ENCODE assay signal across 8 mouse cellular contexts in genomic region chr1:157412454-157413369, GRCm38 (mm10). TPM values are rescaled to one million over a fixed set of nuclear protein-coding genes. Genes with fewer than 3 reads are reported as not detected.
A peak's percentile ranks its signal among the peaks of the same experiment; 100 is the strongest.
DNase-seq lines count a peak whose midpoint lies in the region; ATAC-seq and TF ChIP-seq lines count a peak whose summit lies in the region.

Gene Rasal2 (minus strand): TSS chr1:157412595.

- H3K36me3 ChIP-seq in G1E (replicated peaks): no peaks in the 10 kb centered on the region
- H3K36me3 ChIP-seq in forebrain, embryonic 16.5 days (ENCODE audit: control insufficient read depth, insufficient read depth): no peaks in the 10 kb centered on the region
- no peaks in the 10 kb centered on the region for H3K36me3 ChIP-seq in lung, embryonic 14.5 days (ENCODE audit: insufficient read depth)
- H3K36me3 ChIP-seq in thymus, adult 2 months (ENCODE audit: control insufficient read depth, insufficient read depth, low read length): no peaks in the 10 kb centered on the region

- TF ChIP-seq POLR2A in olfactory bulb, adult 2 months (IDR thresholded peaks at IDR 0.05; ENCODE audit: insufficient read depth, low read depth, low read length): peak; percentile 40
- TF ChIP-seq POLR2A in thymus, adult 2 months (IDR thresholded peaks at IDR 0.05; ENCODE audit: control insufficient read depth, extremely low read depth, insufficient read depth, low read length, poor library complexity): no peak

- peak; percentile 56 for DNase-seq in G1E (ENCODE audit: low spot score)
- peak; percentile 96 to 97 for DNase-seq in cerebellum, adult 18-20 months
- DNase-seq in heart, postnatal 36 days: peak; percentile 96 to 97
- DNase-seq in layer of hippocampus, adult 2 months (ENCODE audit: low spot score in 2 of 2): peak; percentile 97
- DNase-seq in lung, embryonic 14.5 days: peak; percentile 99
- peak; percentile 87 for DNase-seq in thymus, adult 2 months

- peaks cover 14% of the 10 kb centered on the region for H3K9me3 ChIP-seq in G1E (replicated peaks)
- H3K9me3 ChIP-seq in forebrain, embryonic 16.5 days (ENCODE audit: control insufficient read depth, low read length): no peaks in the 10 kb centered on the region
- H3K9me3 ChIP-seq in lung, embryonic 14.5 days (ENCODE audit: low read depth, low read length): no peaks in the 10 kb centered on the region

- peak within 1 kb of the TSS; percentile 85 for H3K9ac ChIP-seq in forebrain, embryonic 16.5 days (replicated peaks; ENCODE audit: low read depth, low read length)
- peak within 1 kb of the TSS; percentile 75 for H3K9ac ChIP-seq in lung, embryonic 14.5 days

- peaks cover 22% of the 10 kb centered on the region for H3K4me1 ChIP-seq in G1E (ENCODE audit: insufficient read depth, low read depth, low read length)
- H3K4me1 ChIP-seq in forebrain, embryonic 16.5 days (replicated peaks; ENCODE audit: control insufficient read depth, insufficient read depth, low read length): peaks cover 14% of the 10 kb centered on the region
- H3K4me1 ChIP-seq in lung, embryonic 14.5 days (ENCODE audit: insufficient read depth): peaks cover 10% of the 10 kb centered on the region; the same call in 1 of the 2 replicates
- no peaks in the 10 kb centered on the region; the same call in 1 of the 2 replicates for H3K4me1 ChIP-seq in olfactory bulb, adult 2 months (ENCODE audit: control insufficient read depth, insufficient read depth, low read length)
- peaks cover 10% of the 10 kb centered on the region for H3K4me1 ChIP-seq in thymus, adult 2 months (replicated peaks; ENCODE audit: control insufficient read depth, insufficient read depth, low read length)

- intact Hi-C loops in heart, postnatal 36 days (cut with DNase I): loop anchor here (2.0 to 5.0 kb wide), 2 partner anchors 30 to 110 kb away; no protein-coding TSS in a partner anchor

- H3K4me2 ChIP-seq in forebrain, embryonic 16.5 days (ENCODE audit: low read length): peak within 1 kb of the TSS; percentile 70
- peak within 1 kb of the TSS; percentile 80 for H3K4me2 ChIP-seq in lung, embryonic 14.5 days

- ATAC-seq in G1E (ENCODE audit: extremely low read depth, insufficient number of reproducible peaks, low FRiP score, poor library complexity, severe bottlenecking): peak; percentile 75
- peak; percentile 99 for ATAC-seq in forebrain, embryonic 16.5 days
- peak; percentile 98 for ATAC-seq in lung, embryonic 14.5 days (ENCODE audit: insufficient read depth)

- WGBS in forebrain, embryonic 16.5 days: under 1% methylated on average over 62 of the region's 62 CpGs
- under 1% methylated on average over 62 of the region's 62 CpGs for WGBS in lung, embryonic 14.5 days
- under 1% methylated on average over 62 of the region's 62 CpGs for WGBS in olfactory bulb, adult 2 months
- WGBS in thymus, adult 2 months: 2% methylated on average over 62 of the region's 62 CpGs

- peak within 1 kb of the TSS; percentile 83 for H3K4me3 ChIP-seq in G1E (ENCODE audit: low read depth, low read length)
- peak within 1 kb of the TSS; percentile 94 for H3K4me3 ChIP-seq in forebrain, embryonic 16.5 days (replicated peaks; ENCODE audit: low read length)
- peak within 1 kb of the TSS; percentile 66 for H3K4me3 ChIP-seq in layer of hippocampus, adult 2 months
- peak within 1 kb of the TSS; percentile 91 for H3K4me3 ChIP-seq in lung, embryonic 14.5 days (ENCODE audit: low read depth, low read length)
- peak within 1 kb of the TSS; percentile 99 for H3K4me3 ChIP-seq in olfactory bulb, adult 2 months (ENCODE audit: insufficient read depth, low read depth, low read length)
- peak within 1 kb of the TSS; percentile 74 for H3K4me3 ChIP-seq in thymus, adult 2 months (ENCODE audit: control insufficient read depth, insufficient read depth, low read length)

- H3K27ac ChIP-seq in forebrain, embryonic 16.5 days (ENCODE audit: low read length): peak within 1 kb of the TSS; percentile 94
- H3K27ac ChIP-seq in layer of hippocampus, adult 2 months: peak within 1 kb of the TSS; percentile 96
- peak within 1 kb of the TSS; percentile 96 for H3K27ac ChIP-seq in lung, embryonic 14.5 days (ENCODE audit: low read depth)
- peak within 1 kb of the TSS; percentile 71 for H3K27ac ChIP-seq in olfactory bulb, adult 2 months (ENCODE audit: insufficient read depth, low read depth, low read length)
- no peak within 1 kb of the TSS for H3K27ac ChIP-seq in thymus, adult 2 months (ENCODE audit: control insufficient read depth, insufficient read depth, low read length)

- no peak for TF ChIP-seq CTCF in G1E (IDR thresholded peaks at IDR 0.05; ENCODE audit: low read depth, low read length)
- TF ChIP-seq CTCF in layer of hippocampus, adult 2 months (conservative IDR thresholded peaks at IDR 0.05): peak; percentile 21; the same call in 1 of the 2 replicates
- no peak for TF ChIP-seq CTCF in lung, embryonic 14.5 days (IDR thresholded peaks at IDR 0.05; ENCODE audit: low read depth)
- no peak for TF ChIP-seq CTCF in olfactory bulb, adult 2 months (IDR thresholded peaks at IDR 0.05; ENCODE audit: insufficient read depth, low read depth, low read length)
- no peak for TF ChIP-seq CTCF in thymus, adult 2 months (IDR thresholded peaks at IDR 0.05; ENCODE audit: borderline replicate concordance, control insufficient read depth, extremely low read depth, insufficient read depth, low read length, poor library complexity)

- H3K27me3 ChIP-seq in G1E (ENCODE audit: insufficient read depth, low read length): no peaks in the 10 kb centered on the region
- no peaks in the 10 kb centered on the region for H3K27me3 ChIP-seq in forebrain, embryonic 16.5 days (replicated peaks; ENCODE audit: control insufficient read depth, insufficient read depth, low read length)
- H3K27me3 ChIP-seq in lung, embryonic 14.5 days (ENCODE audit: insufficient read depth, low read length): no peaks in the 10 kb centered on the region
- peaks cover 11% of the 10 kb centered on the region for H3K27me3 ChIP-seq in thymus, adult 2 months (ENCODE audit: control insufficient read depth, insufficient read depth, low read length)

RNA-seq across cellular contexts. Expression of gene Rasal2, which starts in this region (rescaled TPM):
- total RNA-seq in G1E (2014; fragmentation: Nextera tagmentation) (8.0 and 10.4 TPM in 2 replicates), G1E (2017) (2.3 and 2.7 TPM in 2 replicates)
- 0.62 and 0.78 TPM in 2 replicates for polyA plus RNA-seq in G1E (2012)
- polyA plus RNA-seq in forebrain, embryonic 16.5 days (2015; fragmentation: Nextera tagmentation; extraction: Ambion mirVana): 32.9 and 37.6 TPM in 2 replicates
- 10 to 100 TPM; 25.4 to 35.8 TPM for total RNA-seq in heart, postnatal 36 days (2021)
- 10 to 100 TPM; 91.1 to 93.7 TPM for total RNA-seq in layer of hippocampus, adult 2 months (2021)
- polyA plus RNA-seq in lung, embryonic 14.5 days (2014; fragmentation: Nextera tagmentation; extraction: Ambion mirVana): 10.3 TPM in 2 replicates
- not detected in 2 replicates for polyA plus RNA-seq in olfactory bulb, adult 2 months (2012; ENCODE audit: insufficient read depth, insufficient read length, low replicate concordance, missing spikeins)
- 1.3 TPM in 2 replicates for polyA plus RNA-seq in thymus, adult 2 months (2012; rRNA removed)
